Mouse (Mus musculus): Measurements from ENCODE around the gene Cmya5. TPM values are rescaled to one million over a fixed set of nuclear protein-coding genes. Genes with fewer than 3 reads are reported as not detected.

The Cmya5 gene
- polyA plus RNA-seq, 1 experiment from 2014 or later, result 0.14 TPM

DNA sequence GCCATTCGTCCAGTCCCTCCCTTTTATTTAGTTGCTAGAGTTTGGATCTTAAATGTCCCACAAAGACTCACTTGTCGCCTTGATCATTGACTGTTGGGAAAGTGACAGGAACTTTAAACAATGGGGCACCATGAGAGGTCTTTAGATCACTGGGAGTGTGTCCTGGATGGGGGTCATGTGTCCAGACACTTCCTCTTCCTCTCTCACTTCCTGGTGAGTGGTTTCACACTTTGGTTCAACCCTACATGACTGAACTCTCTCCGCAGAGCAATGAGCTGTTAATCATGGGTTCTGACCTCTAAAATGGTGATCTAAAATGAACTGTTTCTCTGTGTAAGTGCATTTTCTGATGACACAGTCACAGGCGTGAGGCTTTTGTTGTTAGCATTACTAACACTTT lies 137.4 kb downstream of the Cmya5 start:
- Histone ChIP-seq H3K27me3 (no peaks in the 10 kb centered on the region), H3K4me2 (replicated peaks) (no peak overlapping the region), H3K36me3 (no peaks in the 10 kb centered on the region), H3K4me3 (no peak overlapping the region), H3K9me3 (no peaks in the 10 kb centered on the region), H3K4me1 (no peaks in the 10 kb centered on the region), H3K9ac (no peak overlapping the region), H3K27ac (no peak overlapping the region)
- no peak for ATAC-seq (ENCODE audit: insufficient number of reproducible peaks, insufficient read depth, low FRiP score, low TSS enrichment)
- WGBS, result 78% methylated on average over 4 of the region's 4 CpGs

DNA sequence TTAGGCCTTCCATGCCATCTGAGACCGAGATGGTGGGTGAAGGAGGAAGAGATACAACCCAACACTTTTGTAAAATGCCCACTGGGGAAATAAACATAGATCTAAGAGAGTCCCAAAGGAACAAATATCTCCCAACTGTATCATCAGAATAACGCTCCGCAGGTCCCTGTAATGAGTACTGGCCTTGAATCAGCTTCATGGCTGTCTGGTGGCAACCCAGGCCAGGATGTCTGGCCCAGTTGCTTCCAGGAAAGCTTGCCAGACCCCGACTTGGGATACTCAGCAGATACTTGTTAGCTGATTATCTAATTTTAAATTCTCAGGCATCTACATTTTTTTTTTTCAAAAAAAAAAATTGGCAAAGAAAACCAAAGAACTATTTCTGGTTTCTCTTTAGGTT lies 138.2 kb downstream of the Cmya5 start:
- 85% methylated on average over 4 of the region's 4 CpGs for WGBS
- no peaks in the 10 kb centered on the region for H3K4me1 ChIP-seq
- no peaks in the 10 kb centered on the region for H3K36me3 ChIP-seq
- no peak overlapping the region for H3K4me2 ChIP-seq (replicated peaks)
- H3K27me3 ChIP-seq, result no peaks in the 10 kb centered on the region
- no peak for ATAC-seq (ENCODE audit: insufficient number of reproducible peaks, insufficient read depth, low FRiP score, low TSS enrichment)
- H3K27ac ChIP-seq, result no peak overlapping the region
- no peaks in the 10 kb centered on the region for H3K9me3 ChIP-seq
- no peak overlapping the region for H3K9ac ChIP-seq
- no peak overlapping the region for H3K4me3 ChIP-seq

DNA sequence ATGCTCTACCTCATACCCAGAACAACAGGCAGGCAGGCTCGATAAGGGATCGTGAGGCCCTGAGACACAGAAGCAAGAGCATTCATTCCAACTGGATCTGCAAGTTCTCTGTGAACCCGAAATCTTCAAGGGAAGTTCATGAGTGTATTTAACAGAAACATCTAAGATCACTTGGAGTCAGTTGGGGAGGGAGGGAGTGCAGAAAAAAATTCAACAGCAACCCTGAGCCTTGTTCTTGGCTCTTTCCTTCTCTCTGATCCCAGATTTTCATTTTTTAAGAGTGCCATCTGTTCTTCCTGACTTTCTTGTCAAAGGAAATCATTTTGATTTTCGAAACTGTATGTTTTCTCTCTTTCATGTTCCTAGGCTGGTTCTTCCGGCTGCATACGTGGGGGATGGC lies 140.5 kb downstream of the Cmya5 start:
- Histone ChIP-seq H3K27ac (no peak overlapping the region), H3K36me3 (no peaks in the 10 kb centered on the region), H3K4me1 (no peaks in the 10 kb centered on the region), H3K9me3 (no peaks in the 10 kb centered on the region), H3K27me3 (no peaks in the 10 kb centered on the region), H3K9ac (no peak overlapping the region), H3K4me3 (no peak overlapping the region), H3K4me2 (replicated peaks) (no peak overlapping the region)
- 70% methylated on average over 6 of the region's 6 CpGs for WGBS
- no peak for ATAC-seq (ENCODE audit: insufficient number of reproducible peaks, insufficient read depth, low FRiP score, low TSS enrichment)

DNA sequence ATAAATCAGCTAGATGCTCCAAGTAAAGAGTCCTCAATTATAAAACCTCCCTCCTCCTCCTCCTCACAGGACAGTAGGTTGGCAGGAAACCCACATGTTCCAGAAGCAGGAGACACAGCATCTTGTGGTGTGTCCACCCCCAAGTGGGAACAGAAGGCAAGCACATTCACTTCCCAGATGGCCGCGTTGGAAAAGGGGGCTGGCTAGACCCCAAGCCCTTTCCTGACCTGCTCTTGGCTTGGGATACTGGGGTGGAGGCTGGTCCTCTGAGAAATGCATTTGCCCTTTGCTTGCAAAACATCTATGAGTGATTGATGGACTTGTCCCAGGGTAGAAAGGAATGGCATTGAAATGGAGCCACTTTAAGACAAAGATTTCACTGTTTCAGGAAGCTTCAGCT lies 142.1 kb downstream of the Cmya5 start:
- Histone ChIP-seq H3K36me3 (no peaks in the 10 kb centered on the region), H3K27ac (no peak overlapping the region), H3K9me3 (no peaks in the 10 kb centered on the region), H3K4me2 (replicated peaks) (no peak overlapping the region), H3K4me1 (no peaks in the 10 kb centered on the region), H3K9ac (no peak overlapping the region), H3K4me3 (no peak overlapping the region), H3K27me3 (no peaks in the 10 kb centered on the region)
- 63% methylated on average over 2 of the region's 2 CpGs for WGBS
- ATAC-seq (ENCODE audit: insufficient number of reproducible peaks, insufficient read depth, low FRiP score, low TSS enrichment), result no peak

DNA sequence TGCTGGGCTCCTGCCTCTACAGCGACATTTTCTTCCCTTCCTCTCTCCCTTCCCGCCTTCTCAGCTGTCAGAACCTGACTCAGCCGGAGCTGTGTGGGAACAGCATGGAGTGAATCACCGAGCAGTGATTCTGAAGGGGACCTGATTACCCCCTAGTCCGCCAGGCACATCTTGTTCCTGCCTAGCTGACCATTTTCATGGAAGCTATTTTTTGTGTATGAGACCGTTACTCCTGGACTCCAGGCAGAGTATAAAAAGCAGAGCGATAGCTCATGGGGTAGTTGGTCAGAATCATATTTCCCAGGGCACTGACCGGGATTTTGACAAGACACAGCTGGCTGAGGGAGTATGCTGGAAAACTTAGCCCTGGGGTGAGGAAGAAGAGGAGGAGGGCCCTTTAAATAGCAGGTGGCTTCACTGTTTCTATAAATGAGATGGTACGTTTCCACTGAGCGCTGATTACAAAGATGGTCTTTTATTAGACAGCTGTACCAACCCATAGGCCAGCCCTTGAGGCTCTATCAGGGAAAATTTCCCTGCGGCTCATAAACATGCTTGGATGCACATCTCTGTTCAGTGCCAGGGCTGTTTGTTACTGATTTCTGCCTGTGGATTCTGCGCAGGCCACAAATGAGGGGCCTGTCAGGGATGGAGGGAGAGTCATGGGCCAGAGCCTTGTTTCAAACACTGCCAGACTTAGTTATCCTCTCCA lies 143.7 kb downstream of the Cmya5 start:
- H3K4me1 ChIP-seq, result no peaks in the 10 kb centered on the region
- no peaks in the 10 kb centered on the region for H3K9me3 ChIP-seq
- no peak for ATAC-seq (ENCODE audit: insufficient number of reproducible peaks, insufficient read depth, low FRiP score, low TSS enrichment)
- H3K27ac ChIP-seq, result no peak overlapping the region
- no peaks in the 10 kb centered on the region for H3K36me3 ChIP-seq
- H3K4me3 ChIP-seq, result no peak overlapping the region
- WGBS, result 77% methylated on average over 12 of the region's 12 CpGs
- no peak overlapping the region for H3K9ac ChIP-seq
- H3K4me2 ChIP-seq (replicated peaks), result no peak overlapping the region
- H3K27me3 ChIP-seq, result no peaks in the 10 kb centered on the region

DNA sequence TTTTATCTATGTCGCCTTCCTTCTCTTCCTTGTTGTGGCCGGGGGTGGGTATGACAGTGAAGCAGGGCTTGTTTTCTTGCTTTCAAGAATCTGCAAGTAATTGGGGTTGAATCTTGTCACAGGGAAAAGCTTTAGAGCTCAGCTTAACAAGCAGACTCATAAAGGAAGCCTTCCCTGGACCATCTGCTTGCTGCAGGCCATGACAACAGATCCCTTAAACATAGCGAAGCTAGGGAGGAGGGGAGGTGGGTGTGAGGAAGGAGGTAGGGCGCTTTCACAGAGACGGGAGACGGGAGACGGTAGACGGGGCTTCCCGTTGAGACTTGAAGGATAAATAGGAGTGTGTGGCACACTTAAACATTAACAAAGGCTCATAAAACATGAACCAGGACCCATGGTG lies 144.7 kb downstream of the Cmya5 start:
- no peak overlapping the region for H3K4me3 ChIP-seq
- WGBS, result 64% methylated on average over 9 of the region's 9 CpGs
- H3K27me3 ChIP-seq, result no peaks in the 10 kb centered on the region
- no peaks in the 10 kb centered on the region for H3K9me3 ChIP-seq
- no peak overlapping the region for H3K9ac ChIP-seq
- H3K27ac ChIP-seq, result no peak overlapping the region
- H3K36me3 ChIP-seq, result no peaks in the 10 kb centered on the region
- no peak for ATAC-seq (ENCODE audit: insufficient number of reproducible peaks, insufficient read depth, low FRiP score, low TSS enrichment)
- H3K4me1 ChIP-seq, result no peaks in the 10 kb centered on the region
- no peak overlapping the region for H3K4me2 ChIP-seq (replicated peaks)

DNA sequence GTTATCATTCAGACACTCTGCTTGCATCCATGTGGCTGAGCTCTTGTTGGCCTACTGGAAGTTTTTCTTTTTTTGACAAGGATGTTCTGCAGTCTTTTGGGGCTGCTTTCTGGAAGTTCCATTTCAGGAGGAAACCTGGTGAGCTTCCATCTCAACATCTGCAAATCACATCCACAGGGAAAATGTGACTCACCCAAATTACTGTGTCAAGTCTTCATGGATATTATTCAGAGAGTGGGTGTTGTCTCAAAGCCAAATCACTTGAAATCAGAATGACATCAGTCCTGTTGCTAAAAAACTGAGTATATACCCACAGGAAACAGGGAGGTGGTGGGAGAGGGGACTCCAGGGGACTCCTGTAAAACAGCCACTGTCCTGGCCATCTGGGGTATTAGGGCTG lies 149.8 kb downstream of the Cmya5 start:
- no peak overlapping the region for H3K4me2 ChIP-seq (replicated peaks)
- no peak overlapping the region for H3K9ac ChIP-seq
- H3K27ac ChIP-seq, result no peak overlapping the region
- H3K9me3 ChIP-seq, result no peaks in the 10 kb centered on the region
- no peak overlapping the region for H3K4me3 ChIP-seq
- no peaks in the 10 kb centered on the region for H3K27me3 ChIP-seq
- H3K4me1 ChIP-seq, result 0 out of 2 replicates have a peak, but pooled peaks cover 6% of the 10 kb centered on the region
- no peak for ATAC-seq (ENCODE audit: insufficient number of reproducible peaks, insufficient read depth, low FRiP score, low TSS enrichment)
- no peaks in the 10 kb centered on the region for H3K36me3 ChIP-seq

DNA sequence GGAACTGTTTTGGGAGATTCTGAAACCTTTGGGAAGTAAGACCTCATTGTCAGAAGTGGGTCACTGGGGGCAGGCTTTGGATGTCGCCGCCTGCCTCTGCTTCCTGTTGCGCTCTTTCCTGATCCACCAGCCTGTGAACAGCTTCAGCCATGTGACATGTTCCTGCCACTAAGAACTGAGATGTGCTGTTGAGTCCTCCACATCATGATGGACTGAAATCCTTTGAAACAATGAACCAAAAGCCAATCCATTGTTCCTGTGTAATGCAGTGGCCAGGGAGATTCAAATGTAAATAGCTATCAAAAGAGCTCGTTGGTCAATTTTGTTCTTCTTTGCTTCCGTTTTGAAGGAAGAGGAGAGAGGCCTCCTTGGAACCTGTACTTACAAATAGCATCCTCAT lies 151.7 kb downstream of the Cmya5 start:
- H3K4me3 ChIP-seq, result no peak overlapping the region
- H3K27ac ChIP-seq, result no peak overlapping the region
- WGBS, result 84% methylated on average over 5 of the region's 5 CpGs
- H3K4me2 ChIP-seq (replicated peaks), result no peak overlapping the region
- H3K36me3 ChIP-seq, result no peaks in the 10 kb centered on the region
- H3K9ac ChIP-seq, result no peak overlapping the region
- H3K27me3 ChIP-seq, result no peaks in the 10 kb centered on the region
- H3K9me3 ChIP-seq, result no peaks in the 10 kb centered on the region
- no peak for ATAC-seq (ENCODE audit: insufficient number of reproducible peaks, insufficient read depth, low FRiP score, low TSS enrichment)
- 0 out of 2 replicates have a peak, but pooled peaks cover 6% of the 10 kb centered on the region for H3K4me1 ChIP-seq

Other genes starting within 250 kb of the Cmya5 start
- 66.7 and 76.4 TPM in 2 replicates for gene Tent2, start 47.7 kb upstream of the Cmya5 start, polyA plus RNA-seq (2016; fragmentation: Nextera tagmentation; extraction: Ambion mirVana)
- 12.2 and 12.7 TPM in 2 replicates for gene Homer1, start 154.9 kb upstream of the Cmya5 start, polyA plus RNA-seq (2016; fragmentation: Nextera tagmentation; extraction: Ambion mirVana)

Measured in embryonic facial prominence, embryonic 12.5 days (tissue).